Mouse (Mus musculus) bone marrow, adult 2 months (tissue): ENCODE measurements around the gene Fndc3b. TPM values are rescaled to one million over a fixed set of nuclear protein-coding genes. Genes with fewer than 3 reads are reported as not detected.

ENCODE experiments used
- H3K27ac ChIP-seq: fragments of 200-500 bp; 2 replicates; pipeline ENCODE4 v1.5.1; 2012; ENCODE audit warnings: low read depth, mild to moderate bottlenecking, control low read depth, inconsistent platforms, low read length; ENCODE audit not compliant: control insufficient read depth, poor library complexity, insufficient read depth
- H3K4me1 ChIP-seq: fragments of 200-500 bp; 2 replicates; pipeline ENCODE4 v1.6.1; 2011; ENCODE audit warnings: low read length; ENCODE audit not compliant: control insufficient read depth, insufficient read depth
- H3K4me3 ChIP-seq: fragments of 200-500 bp; replicated peaks from 2 replicates; pipeline ENCODE3; 2011; ENCODE audit warnings: mild to moderate bottlenecking, low read depth, low read length, control low read depth; ENCODE audit not compliant: control insufficient read depth
- CTCF ChIP-seq: fragments of 200-500 bp; IDR thresholded peaks from 2 replicates; pipeline ENCODE4 v1.5.1; 2011; ENCODE audit warnings: low read length, control low read depth; ENCODE audit not compliant: control insufficient read depth, insufficient read depth
- POLR2A ChIP-seq: fragments of 200-500 bp; IDR thresholded peaks from 2 replicates; pipeline ENCODE4 v1.6.1; 2011; ENCODE audit warnings: low read depth, mild to moderate bottlenecking, control low read depth, low read length, borderline replicate concordance; ENCODE audit not compliant: control insufficient read depth
- WGBS: fragments of 180-500 bp; shearing (Covaris S2); methylation state at CpG from one replicate; pipeline ENCODE4 v1.1.7; 2018; 5-methylcytosine and 5-hydroxymethylcytosine counted together
- polyA plus RNA-seq: library from polyadenylated mRNA; stranded (reverse); fragments of >200 nt; gene quantifications from 2 replicates; pipeline ENCODE4 v1.2.4, GENCODE M21; 2011; ENCODE audit warnings: low replicate concordance; ENCODE audit not compliant: missing spikeins, insufficient read depth, insufficient read length

The Fndc3b gene
- polyA plus RNA-seq, 1 experiment: 4.2 TPM

- H3K4me3 ChIP-seq: no peak overlapping the region
- H3K27ac ChIP-seq: no peak overlapping the region
- peaks cover 2% of the 10 kb centered on the region; the same call in 1 of the 2 replicates for H3K4me1 ChIP-seq
- TF ChIP-seq POLR2A (no peak), CTCF (no peak)
- 39% methylated on average over 9 of the region's 9 CpGs for WGBS
Observed at GRCm38 (mm10) chr3:27607081-27607795, 103.9 kb downstream of the Fndc3b start.

GRCm38 (mm10) chr3:27606626-27607025, 104.5 kb downstream of the Fndc3b start:
- H3K27ac ChIP-seq: no peak overlapping the region
- no peak for TF ChIP-seq CTCF
- no peak for TF ChIP-seq POLR2A
- WGBS: 71% methylated on average over 6 of the region's 6 CpGs
- H3K4me3 ChIP-seq: no peak overlapping the region
- H3K4me1 ChIP-seq: peaks cover 2% of the 10 kb centered on the region; the same call in 1 of the 2 replicates

GRCm38 (mm10) chr3:27605613-27606012, 105.5 kb downstream of the Fndc3b start:
- Histone ChIP-seq H3K4me1 (peaks cover 2% of the 10 kb centered on the region; the same call in 1 of the 2 replicates), H3K27ac (no peak overlapping the region), H3K4me3 (no peak overlapping the region)
- 34% methylated on average over 4 of the region's 4 CpGs for WGBS
- no peak for TF ChIP-seq CTCF
- TF ChIP-seq POLR2A: no peak

GRCm38 (mm10) chr3:27605081-27605480, 106.0 kb downstream of the Fndc3b start:
- Histone ChIP-seq H3K27ac (no peak overlapping the region), H3K4me1 (peaks cover 2% of the 10 kb centered on the region; the same call in 1 of the 2 replicates), H3K4me3 (no peak overlapping the region)
- TF ChIP-seq POLR2A: no peak
- TF ChIP-seq CTCF: no peak
- WGBS: 85% methylated on average over 3 of the region's 3 CpGs

- no peak overlapping the region for H3K27ac ChIP-seq
- TF ChIP-seq POLR2A: no peak
- TF ChIP-seq CTCF: no peak
- peaks cover 2% of the 10 kb centered on the region; the same call in 1 of the 2 replicates for H3K4me1 ChIP-seq
- no peak overlapping the region for H3K4me3 ChIP-seq
- WGBS: 74% methylated on average over 4 of the region's 4 CpGs
Observed at GRCm38 (mm10) chr3:27604629-27605028, 106.5 kb downstream of the Fndc3b start.

- TF ChIP-seq CTCF (no peak), POLR2A (no peak)
- peaks cover 2% of the 10 kb centered on the region; the same call in 1 of the 2 replicates for H3K4me1 ChIP-seq
- WGBS: 65% methylated on average over 13 of the region's 13 CpGs
- H3K27ac ChIP-seq: no peak overlapping the region
- no peak overlapping the region for H3K4me3 ChIP-seq
Observed at GRCm38 (mm10) chr3:27603905-27604620, 107.0 kb downstream of the Fndc3b start.

GRCm38 (mm10) chr3:27600645-27601044, 110.5 kb downstream of the Fndc3b start:
- 37% methylated on average over 7 of the region's 7 CpGs for WGBS
- TF ChIP-seq POLR2A: no peak
- no peak for TF ChIP-seq CTCF
- no peaks in the 10 kb centered on the region; the same call in 1 of the 2 replicates for H3K4me1 ChIP-seq
- H3K4me3 ChIP-seq: no peak overlapping the region
- H3K27ac ChIP-seq: no peak overlapping the region

GRCm38 (mm10) chr3:27600197-27600596, 110.9 kb downstream of the Fndc3b start:
- no peak overlapping the region for H3K27ac ChIP-seq
- no peak overlapping the region for H3K4me3 ChIP-seq
- TF ChIP-seq CTCF (no peak), POLR2A (no peak)
- WGBS: 81% methylated on average over 4 of the region's 4 CpGs
- no peaks in the 10 kb centered on the region; the same call in 1 of the 2 replicates for H3K4me1 ChIP-seq
